Mouse (Mus musculus) limb, embryonic 11.5 days (tissue): ENCODE data around the gene Pbx2. TPM values are rescaled to one million over a fixed set of nuclear protein-coding genes. Genes with fewer than 3 reads are reported as not detected.

Source experiments
- ATAC-seq: fragments of 200-750 bp; cut with Nextera tagmentation; 2 replicates; pipeline ENCODE4 v1.8.0; 2017; ENCODE audit warnings: low read depth; ENCODE audit not compliant: insufficient number of reproducible peaks, low FRiP score, low TSS enrichment
- DNase-seq: peaks from one replicate; pipeline ENCODE4 v3.0.0-alpha.2; 2015; ENCODE audit warnings: low spot score
- H3K27ac ChIP-seq: fragments of 300-500 bp; sonication (generic); replicated peaks from 2 replicates; pipeline ENCODE4 v1.5.1; 2014; ENCODE audit warnings: low read depth, mild to moderate bottlenecking, low read length
- H3K27me3 ChIP-seq: fragments of 300-500 bp; sonication (generic); 2 replicates; pipeline ENCODE4 v1.6.1; 2014; ENCODE audit warnings: mild to moderate bottlenecking, low read length, mixed read lengths; ENCODE audit not compliant: control insufficient read depth, insufficient read depth
- H3K36me3 ChIP-seq: fragments of 300-500 bp; sonication (generic); 2 replicates; pipeline ENCODE4 v1.6.1; 2014; ENCODE audit warnings: mild to moderate bottlenecking, low read length, moderate library complexity, mixed read lengths; ENCODE audit not compliant: control insufficient read depth, insufficient read depth
- H3K4me1 ChIP-seq: fragments of 300-500 bp; sonication (generic); 2 replicates; pipeline ENCODE4 v1.6.1; 2014; ENCODE audit warnings: low read length, mixed read lengths; ENCODE audit not compliant: control insufficient read depth, insufficient read depth
- H3K4me2 ChIP-seq: fragments of 300-500 bp; sonication (generic); 2 replicates; pipeline ENCODE4 v1.6.1; 2014; ENCODE audit warnings: low read depth, mild to moderate bottlenecking, moderate library complexity; ENCODE audit not compliant: severe bottlenecking
- H3K4me3 ChIP-seq: fragments of 300-500 bp; sonication (generic); 2 replicates; pipeline ENCODE4 v1.5.1; 2014; ENCODE audit warnings: low read depth, low read length
- H3K9ac ChIP-seq: fragments of 300-500 bp; sonication (generic); 2 replicates; pipeline ENCODE4 v1.6.1; 2014; ENCODE audit warnings: mild to moderate bottlenecking, low read length
- H3K9me3 ChIP-seq: fragments of 300-500 bp; sonication (generic); 2 replicates; pipeline ENCODE4 v1.6.1; 2016; ENCODE audit warnings: low read length; ENCODE audit not compliant: control insufficient read depth
- WGBS: fragments of 180-500 bp; shearing (Covaris S2); extraction: QIAGEN DNeasy Blood & Tissue Kit; methylation state at CpG from one replicate; pipeline ENCODE4 v1.1.7; 2014; 5-methylcytosine and 5-hydroxymethylcytosine counted together
- polyA plus RNA-seq: library from polyadenylated mRNA; unstranded; fragments of >200 nt; fragmentation: Nextera tagmentation; extraction: Ambion mirVana; gene quantifications from 2 replicates; pipeline ENCODE4 v1.2.1, GENCODE M21; 2014

Pbx2 gene
- polyA plus RNA-seq, 1 experiment from 2014 or later = 22.0 TPM

- H3K9ac ChIP-seq = no peak overlapping the region
- WGBS = 92% methylated on average over 7 of the region's 7 CpGs
- no peak overlapping the region for H3K4me3 ChIP-seq
Observed at GRCm38 (mm10) chr17:34607997-34608396, 16.9 kb downstream of the Pbx2 start.

GRCm38 (mm10) chr17:34611050-34611449, 20.0 kb downstream of the Pbx2 start:
- no peak overlapping the region for H3K4me2 ChIP-seq
- no peak overlapping the region for H3K9ac ChIP-seq
- H3K36me3 ChIP-seq = peaks cover 25% of the 10 kb centered on the region
- 92% methylated on average over 8 of the region's 8 CpGs for WGBS
- no peaks in the 10 kb centered on the region for H3K9me3 ChIP-seq
- DNase-seq (no peak), ATAC-seq (no peak)
- H3K27me3 ChIP-seq = no peaks in the 10 kb centered on the region
- no peak overlapping the region for H3K4me3 ChIP-seq
- peaks cover 6% of the 10 kb centered on the region for H3K4me1 ChIP-seq
- H3K27ac ChIP-seq = no peak overlapping the region

More at GRCm38 (mm10) chr17:34607997-34608396, 16.9 kb downstream of the Pbx2 start:
- no peaks in the 10 kb centered on the region for H3K27me3 ChIP-seq
- H3K36me3 ChIP-seq = peaks cover 18% of the 10 kb centered on the region
- H3K4me2 ChIP-seq = no peak overlapping the region
- ATAC-seq = no peak
- no peak for DNase-seq
- H3K4me1 ChIP-seq = peaks cover 14% of the 10 kb centered on the region
- no peaks in the 10 kb centered on the region for H3K9me3 ChIP-seq
- H3K27ac ChIP-seq = no peak overlapping the region

GRCm38 (mm10) chr17:34613054-34613645, 22.1 kb downstream of the Pbx2 start:
- DNase-seq (no peak), ATAC-seq (no peak)
- no peak overlapping the region for H3K9ac ChIP-seq
- no peaks in the 10 kb centered on the region for H3K4me1 ChIP-seq
- H3K4me3 ChIP-seq = no peak overlapping the region
- no peak overlapping the region; the same call in 1 of the 2 replicates for H3K4me2 ChIP-seq
- H3K27ac ChIP-seq = no peak overlapping the region
- H3K9me3 ChIP-seq = no peaks in the 10 kb centered on the region
- peaks cover 25% of the 10 kb centered on the region for H3K36me3 ChIP-seq
- H3K27me3 ChIP-seq = no peaks in the 10 kb centered on the region
- WGBS = 86% methylated on average over 11 of the region's 11 CpGs

- Histone ChIP-seq H3K4me2 (no peak overlapping the region), H3K27ac (no peak overlapping the region), H3K36me3 (peaks cover 25% of the 10 kb centered on the region), H3K27me3 (no peaks in the 10 kb centered on the region), H3K9me3 (no peaks in the 10 kb centered on the region), H3K4me3 (no peak overlapping the region), H3K4me1 (no peaks in the 10 kb centered on the region), H3K9ac (no peak overlapping the region)
- 86% methylated on average over 10 of the region's 10 CpGs for WGBS
- ATAC-seq = no peak
- no peak for DNase-seq
Observed at GRCm38 (mm10) chr17:34613830-34614229, 22.8 kb downstream of the Pbx2 start.

GRCm38 (mm10) chr17:34615871-34616270, 24.8 kb downstream of the Pbx2 start, which contains the start of gene Egfl8:
Gene Egfl8, minus strand, starts transcription at chr17:34615971.
- ATAC-seq (no peak), DNase-seq (no peak)
- Histone ChIP-seq H3K9me3 (no peaks in the 10 kb centered on the region), H3K9ac (no peak within 1 kb of the TSS), H3K4me3 (no peak within 1 kb of the TSS), H3K4me1 (no peaks in the 10 kb centered on the region), H3K27me3 (no peaks in the 10 kb centered on the region), H3K4me2 (no peak within 1 kb of the TSS), H3K27ac (no peak within 1 kb of the TSS), H3K36me3 (peaks cover 24% of the 10 kb centered on the region)
- WGBS = 83% methylated on average over 6 of the region's 6 CpGs

GRCm38 (mm10) chr17:34618999-34619398, 27.9 kb downstream of the Pbx2 start:
- Histone ChIP-seq H3K4me2 (no peak overlapping the region), H3K9ac (no peak overlapping the region), H3K4me3 (no peak overlapping the region), H3K27ac (no peak overlapping the region), H3K4me1 (no peaks in the 10 kb centered on the region), H3K9me3 (no peaks in the 10 kb centered on the region), H3K27me3 (no peaks in the 10 kb centered on the region), H3K36me3 (peaks cover 2% of the 10 kb centered on the region; the same call in 1 of the 2 replicates)
- WGBS = 21% methylated on average over 6 of the region's 6 CpGs
- ATAC-seq = no peak
- peak; percentile 74 for DNase-seq

GRCm38 (mm10) chr17:34621006-34621405, 29.9 kb downstream of the Pbx2 start:
- DNase-seq (no peak), ATAC-seq (no peak)
- Histone ChIP-seq H3K36me3 (no peaks in the 10 kb centered on the region), H3K4me3 (no peak overlapping the region), H3K27ac (no peak overlapping the region), H3K9ac (no peak overlapping the region), H3K4me2 (no peak overlapping the region), H3K9me3 (no peaks in the 10 kb centered on the region), H3K27me3 (no peaks in the 10 kb centered on the region), H3K4me1 (peaks cover under 1% of the 10 kb centered on the region; the same call in 1 of the 2 replicates)
- 86% methylated on average over 8 of the region's 8 CpGs for WGBS

GRCm38 (mm10) chr17:34623161-34623560, 32.1 kb downstream of the Pbx2 start:
- no peaks in the 10 kb centered on the region for H3K36me3 ChIP-seq

GRCm38 (mm10) chr17:34624981-34625380, 33.9 kb downstream of the Pbx2 start:
- Histone ChIP-seq H3K4me3 (no peak overlapping the region), H3K27ac (no peak overlapping the region), H3K9me3 (no peaks in the 10 kb centered on the region), H3K27me3 (peaks cover 4% of the 10 kb centered on the region), H3K4me1 (peaks cover 21% of the 10 kb centered on the region), H3K36me3 (no peaks in the 10 kb centered on the region), H3K9ac (no peak overlapping the region), H3K4me2 (no peak overlapping the region)
- ATAC-seq (no peak), DNase-seq (no peak)
- 93% methylated on average over 3 of the region's 3 CpGs for WGBS

More at GRCm38 (mm10) chr17:34623161-34623560, 32.1 kb downstream of the Pbx2 start:
- no peak overlapping the region for H3K4me3 ChIP-seq
- ATAC-seq (no peak), DNase-seq (no peak)
- WGBS = 85% methylated on average over 9 of the region's 9 CpGs
- peaks cover 12% of the 10 kb centered on the region for H3K4me1 ChIP-seq
- no peak overlapping the region for H3K9ac ChIP-seq
- no peak overlapping the region for H3K27ac ChIP-seq
- H3K4me2 ChIP-seq = no peak overlapping the region
- no peaks in the 10 kb centered on the region for H3K9me3 ChIP-seq
- no peaks in the 10 kb centered on the region for H3K27me3 ChIP-seq
